Mouse (Mus musculus): ENCODE results near the gene Atf6. TPM values are rescaled to one million over a fixed set of nuclear protein-coding genes. Genes with fewer than 3 reads are reported as not detected.
A peak's percentile ranks its signal among the peaks of the same experiment; 100 is the strongest.

Gene Atf6
- polyA plus RNA-seq, 1 experiment from 2014 or later: 6.9 TPM

DNA sequence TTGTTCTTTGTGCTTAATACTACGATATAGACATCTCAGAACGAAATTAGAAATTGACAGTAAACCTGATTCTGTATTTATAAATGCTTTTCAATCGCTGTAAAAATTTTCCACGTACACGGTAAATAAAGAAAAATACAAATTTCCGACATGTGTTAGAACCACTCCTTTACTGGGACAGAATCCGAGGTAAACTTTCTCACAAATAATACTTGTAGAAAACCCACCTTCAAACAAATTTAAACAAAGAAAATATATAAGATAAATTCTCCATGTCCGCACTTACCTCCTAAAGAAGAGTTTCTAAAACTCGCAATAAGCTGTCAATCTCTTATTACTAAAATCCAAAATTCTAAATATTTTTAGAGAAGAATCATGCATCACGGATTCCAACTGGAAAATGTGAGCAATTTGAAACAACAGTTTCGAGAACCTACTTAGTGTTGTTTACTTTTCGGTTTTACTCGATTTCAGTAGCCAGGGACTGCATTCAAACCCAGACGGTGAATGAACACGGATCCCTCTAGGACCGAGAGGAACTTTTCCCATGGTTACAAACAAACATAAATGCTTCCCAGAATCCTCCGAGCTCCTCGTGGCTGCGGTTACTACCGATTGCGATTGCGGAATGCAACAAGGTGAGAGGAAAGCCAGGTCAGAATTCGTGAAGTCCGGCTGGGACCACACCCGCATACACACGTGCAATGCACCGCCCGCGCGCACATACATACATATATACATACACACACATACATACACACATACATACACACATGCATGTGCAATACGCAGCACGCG lies 735 bp upstream of the Atf6 start:
- Histone ChIP-seq H3K4me3 (ENCODE audit: low read depth, low read length) (peak overlapping the region; percentile 86), H3K27me3 (ENCODE audit: control insufficient read depth, insufficient read depth, low read depth, low read length) (no peaks in the 10 kb centered on the region), H3K4me2 (ENCODE audit: low read depth, low read length) (peak overlapping the region; percentile 86), H3K9me3 (replicated peaks; ENCODE audit: control insufficient read depth, low read length) (no peaks in the 10 kb centered on the region), H3K36me3 (ENCODE audit: control insufficient read depth, insufficient read depth) (peaks cover 2% of the 10 kb centered on the region; the same call in 1 of the 2 replicates), H3K9ac (ENCODE audit: low read depth, low read length) (peak overlapping the region; percentile 92), H3K27ac (ENCODE audit: low read length) (peak overlapping the region; percentile 92), H3K4me1 (ENCODE audit: control insufficient read depth, low read depth, low read length) (peaks cover 17% of the 10 kb centered on the region)
- under 1% methylated on average over 33 of the region's 33 CpGs for WGBS (ENCODE audit: insufficient replicate concordance)
- peak; percentile 71 for ATAC-seq (ENCODE audit: low read depth)

DNA sequence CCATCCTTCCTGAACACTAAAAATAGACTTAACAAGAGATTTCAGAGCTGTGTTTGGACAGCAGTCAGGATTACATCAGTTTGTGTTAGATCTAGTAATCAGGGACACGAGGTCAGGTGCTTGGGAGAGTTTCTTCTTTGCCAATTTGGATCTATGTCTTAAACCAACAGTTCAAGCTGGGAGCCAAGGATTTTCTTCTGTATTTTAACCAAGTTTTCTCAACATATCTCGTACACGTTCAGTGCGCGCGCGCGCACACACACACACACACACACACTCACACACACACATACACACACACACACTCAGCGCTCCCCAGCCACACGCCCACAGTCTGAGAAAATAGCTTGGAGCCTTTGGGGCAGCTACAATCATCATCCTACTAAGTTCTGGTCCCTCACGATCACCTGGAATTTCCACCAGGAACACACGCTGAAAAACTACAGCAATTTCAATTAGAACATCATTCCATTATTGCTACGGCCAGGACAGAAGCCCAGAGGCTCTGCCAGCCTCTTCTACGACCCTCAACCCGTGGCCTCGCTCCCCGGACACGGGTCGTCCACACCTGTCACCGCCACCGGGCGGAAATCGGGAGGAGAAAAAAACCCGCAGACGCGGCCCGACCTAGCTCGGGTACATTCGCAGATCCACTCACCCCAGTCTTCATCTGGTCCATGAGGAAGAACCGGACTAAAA lies 430 bp downstream of the Atf6 start:
- Histone ChIP-seq H3K9me3 (replicated peaks; ENCODE audit: control insufficient read depth, low read length) (no peaks in the 10 kb centered on the region), H3K27me3 (ENCODE audit: control insufficient read depth, insufficient read depth, low read depth, low read length) (no peaks in the 10 kb centered on the region), H3K4me2 (ENCODE audit: low read depth, low read length) (peak overlapping the region; percentile 86), H3K4me1 (ENCODE audit: control insufficient read depth, low read depth, low read length) (peaks cover 29% of the 10 kb centered on the region), H3K27ac (ENCODE audit: low read length) (peak overlapping the region; percentile 92), H3K36me3 (ENCODE audit: control insufficient read depth, insufficient read depth) (peaks cover 2% of the 10 kb centered on the region; the same call in 1 of the 2 replicates), H3K4me3 (ENCODE audit: low read depth, low read length) (peak overlapping the region; percentile 86), H3K9ac (ENCODE audit: low read depth, low read length) (peak overlapping the region; percentile 92)
- WGBS (ENCODE audit: insufficient replicate concordance): 1% methylated on average over 30 of the region's 30 CpGs
- peak; percentile 46 for ATAC-seq (ENCODE audit: low read depth)

DNA sequence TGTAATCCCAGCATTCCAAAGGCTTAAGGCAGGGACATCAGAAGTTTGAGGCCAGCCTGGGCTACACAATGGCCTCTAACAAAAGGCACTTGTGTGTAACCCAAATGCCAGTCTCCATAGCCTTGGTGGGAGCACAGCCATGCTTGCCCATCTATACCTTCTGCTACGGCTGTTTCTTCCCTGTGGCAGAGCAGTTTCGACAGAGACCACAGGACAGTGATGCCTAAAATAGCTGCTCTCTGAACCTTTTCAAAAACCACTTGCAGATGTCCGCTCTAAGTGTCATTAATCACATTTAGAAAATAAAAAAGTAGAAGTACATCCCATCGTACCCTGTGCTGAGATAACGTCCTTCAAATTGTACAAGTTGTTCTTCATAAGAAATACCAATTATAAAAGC lies 2.2 kb downstream of the Atf6 start:
- H3K9ac ChIP-seq (ENCODE audit: low read depth, low read length): no peak overlapping the region
- H3K4me2 ChIP-seq (ENCODE audit: low read depth, low read length): no peak overlapping the region
- peaks cover 40% of the 10 kb centered on the region for H3K4me1 ChIP-seq (ENCODE audit: control insufficient read depth, low read depth, low read length)
- H3K36me3 ChIP-seq (ENCODE audit: control insufficient read depth, insufficient read depth): no peaks in the 10 kb centered on the region
- no peak for ATAC-seq (ENCODE audit: low read depth)
- no peak overlapping the region for H3K27ac ChIP-seq (ENCODE audit: low read length)
- H3K9me3 ChIP-seq (replicated peaks; ENCODE audit: control insufficient read depth, low read length): no peaks in the 10 kb centered on the region
- H3K27me3 ChIP-seq (ENCODE audit: control insufficient read depth, insufficient read depth, low read depth, low read length): no peaks in the 10 kb centered on the region
- WGBS (ENCODE audit: insufficient replicate concordance): 43% methylated on average over 5 of the region's 5 CpGs
- H3K4me3 ChIP-seq (ENCODE audit: low read depth, low read length): no peak overlapping the region

DNA sequence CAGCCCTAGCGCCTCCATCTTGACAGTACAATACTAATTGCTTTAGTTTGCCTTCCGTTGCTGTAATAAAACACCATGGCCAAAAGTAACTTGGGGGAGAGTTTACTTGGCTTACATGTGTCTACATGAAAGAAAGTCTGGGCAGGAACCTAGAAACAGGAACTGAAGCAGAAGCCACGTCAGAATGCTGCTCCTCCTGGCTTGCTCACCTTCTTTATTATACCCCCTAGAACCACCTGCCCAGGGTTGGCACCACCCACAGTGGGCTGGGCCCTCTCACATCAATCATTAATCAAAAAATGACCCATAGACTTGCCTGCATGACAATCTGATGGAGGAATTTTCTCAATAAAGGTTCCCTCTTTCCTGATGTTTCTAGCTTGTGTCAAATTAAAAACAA lies 2.8 kb downstream of the Atf6 start:
- Histone ChIP-seq H3K27ac (ENCODE audit: low read length) (no peak overlapping the region), H3K4me2 (ENCODE audit: low read depth, low read length) (no peak overlapping the region), H3K27me3 (ENCODE audit: control insufficient read depth, insufficient read depth, low read depth, low read length) (no peaks in the 10 kb centered on the region), H3K4me3 (ENCODE audit: low read depth, low read length) (no peak overlapping the region), H3K9me3 (replicated peaks; ENCODE audit: control insufficient read depth, low read length) (no peaks in the 10 kb centered on the region), H3K36me3 (ENCODE audit: control insufficient read depth, insufficient read depth) (no peaks in the 10 kb centered on the region), H3K4me1 (ENCODE audit: control insufficient read depth, low read depth, low read length) (peaks cover 40% of the 10 kb centered on the region), H3K9ac (ENCODE audit: low read depth, low read length) (no peak overlapping the region)
- WGBS (ENCODE audit: insufficient replicate concordance): 68% methylated on average over 3 of the region's 3 CpGs
- no peak for ATAC-seq (ENCODE audit: low read depth)

DNA sequence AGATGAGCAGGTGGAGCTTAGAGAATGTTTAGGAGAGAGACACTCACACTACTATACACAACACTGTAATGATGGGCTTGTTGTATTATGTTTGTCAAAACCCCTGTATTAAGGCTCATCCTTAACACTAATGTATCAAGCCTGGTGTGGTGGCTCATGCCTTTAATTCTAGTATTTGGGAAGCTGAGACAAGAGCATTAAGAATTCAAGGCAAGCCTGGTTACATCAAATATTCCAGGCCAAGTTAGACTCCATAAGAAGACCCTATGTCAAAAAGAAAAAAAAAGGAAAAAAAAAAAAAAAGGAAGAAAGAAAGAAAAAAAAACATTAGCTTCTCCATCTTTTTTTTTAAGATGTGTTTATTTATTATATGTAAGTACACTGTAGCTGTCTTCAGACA lies 3.3 kb downstream of the Atf6 start:
- H3K4me2 ChIP-seq (ENCODE audit: low read depth, low read length): no peak overlapping the region
- no peak for ATAC-seq (ENCODE audit: low read depth)
- no peak overlapping the region for H3K9ac ChIP-seq (ENCODE audit: low read depth, low read length)
- H3K36me3 ChIP-seq (ENCODE audit: control insufficient read depth, insufficient read depth): no peaks in the 10 kb centered on the region
- H3K4me1 ChIP-seq (ENCODE audit: control insufficient read depth, low read depth, low read length): peaks cover 42% of the 10 kb centered on the region
- H3K27me3 ChIP-seq (ENCODE audit: control insufficient read depth, insufficient read depth, low read depth, low read length): no peaks in the 10 kb centered on the region
- H3K9me3 ChIP-seq (replicated peaks; ENCODE audit: control insufficient read depth, low read length): no peaks in the 10 kb centered on the region
- H3K27ac ChIP-seq (ENCODE audit: low read length): no peak overlapping the region
- H3K4me3 ChIP-seq (ENCODE audit: low read depth, low read length): no peak overlapping the region

DNA sequence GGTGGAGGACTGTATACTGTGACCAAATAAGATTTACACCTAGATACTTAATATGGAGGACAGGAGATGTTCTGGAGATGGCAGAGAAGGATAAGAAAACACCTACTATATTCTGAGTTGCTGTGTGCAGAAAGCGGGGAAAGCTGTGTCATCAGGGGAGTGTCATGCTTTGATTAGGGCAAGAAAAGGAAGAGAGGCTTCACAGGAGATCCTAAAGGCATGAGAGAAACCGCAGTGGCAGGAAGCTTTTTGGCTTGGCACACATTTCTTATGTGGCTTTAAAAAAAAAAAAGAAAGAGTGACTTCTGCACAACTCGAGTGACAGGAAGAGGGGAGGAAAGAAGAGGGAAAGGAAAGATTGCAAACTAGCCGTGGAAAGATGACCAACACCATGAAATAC lies 4.5 kb downstream of the Atf6 start:
- H3K4me2 ChIP-seq (ENCODE audit: low read depth, low read length): no peak overlapping the region
- no peak overlapping the region for H3K9ac ChIP-seq (ENCODE audit: low read depth, low read length)
- ATAC-seq (ENCODE audit: low read depth): no peak
- 7% methylated on average over 4 of the region's 4 CpGs for WGBS (ENCODE audit: insufficient replicate concordance)
- no peaks in the 10 kb centered on the region for H3K36me3 ChIP-seq (ENCODE audit: control insufficient read depth, insufficient read depth)
- H3K27me3 ChIP-seq (ENCODE audit: control insufficient read depth, insufficient read depth, low read depth, low read length): no peaks in the 10 kb centered on the region
- no peak overlapping the region for H3K27ac ChIP-seq (ENCODE audit: low read length)
- peaks cover 39% of the 10 kb centered on the region for H3K4me1 ChIP-seq (ENCODE audit: control insufficient read depth, low read depth, low read length)
- no peaks in the 10 kb centered on the region for H3K9me3 ChIP-seq (replicated peaks; ENCODE audit: control insufficient read depth, low read length)
- H3K4me3 ChIP-seq (ENCODE audit: low read depth, low read length): no peak overlapping the region

DNA sequence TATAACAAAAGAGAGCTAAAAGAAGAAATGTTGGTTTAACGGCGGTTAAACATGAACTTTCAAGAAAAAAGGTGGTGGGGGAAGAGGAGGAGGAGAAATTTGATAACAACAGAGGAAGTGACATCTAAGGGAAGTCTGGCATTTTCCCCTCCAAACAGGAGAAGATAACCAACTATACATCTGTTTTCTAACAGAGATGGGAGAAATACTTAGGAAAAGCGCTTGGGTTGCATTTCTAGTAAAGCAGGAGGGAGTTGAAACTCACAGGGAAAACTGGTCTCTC lies 5.2 kb downstream of the Atf6 start:
- 0 out of 2 replicates have a peak overlapping the region, but pooled peaks have one; percentile 7 for H3K4me3 ChIP-seq (ENCODE audit: low read depth, low read length)
- no peak for ATAC-seq (ENCODE audit: low read depth)
- H3K9ac ChIP-seq (ENCODE audit: low read depth, low read length): no peak overlapping the region
- peaks cover 43% of the 10 kb centered on the region for H3K4me1 ChIP-seq (ENCODE audit: control insufficient read depth, low read depth, low read length)
- no peak overlapping the region; the same call in 1 of the 2 replicates for H3K27ac ChIP-seq (ENCODE audit: low read length)
- no peaks in the 10 kb centered on the region for H3K9me3 ChIP-seq (replicated peaks; ENCODE audit: control insufficient read depth, low read length)
- peak overlapping the region; percentile 26; the same call in 1 of the 2 replicates for H3K4me2 ChIP-seq (ENCODE audit: low read depth, low read length)
- H3K36me3 ChIP-seq (ENCODE audit: control insufficient read depth, insufficient read depth): no peaks in the 10 kb centered on the region
- WGBS (ENCODE audit: insufficient replicate concordance): 42% methylated on average over 3 of the region's 3 CpGs
- H3K27me3 ChIP-seq (ENCODE audit: control insufficient read depth, insufficient read depth, low read depth, low read length): no peaks in the 10 kb centered on the region

DNA sequence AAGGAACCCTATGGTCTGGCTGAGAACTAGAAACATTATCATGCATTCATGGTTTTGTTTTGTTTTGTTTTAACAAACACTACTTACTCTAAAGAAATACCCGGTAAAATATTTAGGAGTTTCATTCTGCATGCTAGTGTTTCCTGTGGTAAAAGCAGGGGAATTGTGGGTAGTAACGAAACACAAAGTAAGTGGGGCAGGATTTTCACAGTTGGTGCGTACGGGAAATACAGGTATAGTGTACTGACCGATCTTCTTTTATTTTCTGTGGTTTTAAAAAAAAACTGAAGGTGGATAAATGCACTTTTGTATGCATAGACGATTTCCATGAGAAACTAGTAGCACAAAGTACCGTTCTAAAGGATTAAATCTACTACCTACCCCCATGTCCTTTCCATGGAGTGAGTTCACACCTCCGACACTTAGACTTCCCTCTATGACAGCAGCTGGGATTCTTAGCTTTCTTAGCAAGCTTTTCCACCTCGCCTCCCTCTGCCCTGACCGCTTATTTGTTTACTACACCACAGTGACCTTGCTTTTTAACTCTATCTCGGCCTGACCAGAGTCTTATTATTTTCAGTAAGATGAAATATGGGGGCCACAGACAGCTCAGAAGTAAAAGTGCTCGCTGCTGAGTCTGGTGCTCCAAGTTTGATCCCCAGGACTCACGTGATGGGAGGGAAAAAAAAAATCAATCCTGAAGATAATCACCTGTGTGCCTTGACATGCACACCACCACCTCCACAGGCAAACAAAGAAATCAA lies 5.7 kb downstream of the Atf6 start:
- no peaks in the 10 kb centered on the region for H3K27me3 ChIP-seq (ENCODE audit: control insufficient read depth, insufficient read depth, low read depth, low read length)
- no peak for ATAC-seq (ENCODE audit: low read depth)
- no peaks in the 10 kb centered on the region for H3K36me3 ChIP-seq (ENCODE audit: control insufficient read depth, insufficient read depth)
- H3K4me3 ChIP-seq (ENCODE audit: low read depth, low read length): 0 out of 2 replicates have a peak overlapping the region, but pooled peaks have one; percentile 7
- H3K4me1 ChIP-seq (ENCODE audit: control insufficient read depth, low read depth, low read length): peaks cover 45% of the 10 kb centered on the region
- H3K27ac ChIP-seq (ENCODE audit: low read length): peak overlapping the region; percentile 2; the same call in 1 of the 2 replicates
- no peaks in the 10 kb centered on the region for H3K9me3 ChIP-seq (replicated peaks; ENCODE audit: control insufficient read depth, low read length)
- H3K9ac ChIP-seq (ENCODE audit: low read depth, low read length): no peak overlapping the region
- H3K4me2 ChIP-seq (ENCODE audit: low read depth, low read length): peak overlapping the region; percentile 26
- 56% methylated on average over 13 of the region's 13 CpGs for WGBS (ENCODE audit: insufficient replicate concordance)

All from liver, embryonic 16.5 days (tissue).